Mouse (Mus musculus): Measurements from ENCODE around the gene Fanca. TPM values are rescaled to one million over a fixed set of nuclear protein-coding genes. Genes with fewer than 3 reads are reported as not detected.
"Not testable (repeated sequence)": the region's sequence is repeated elsewhere in the genome, so short reads cannot be mapped to it uniquely, and the experiment has no call there.

Gene Fanca
- polyA plus RNA-seq, 2 experiments, result 17.3 to 22.8 TPM

DNA sequence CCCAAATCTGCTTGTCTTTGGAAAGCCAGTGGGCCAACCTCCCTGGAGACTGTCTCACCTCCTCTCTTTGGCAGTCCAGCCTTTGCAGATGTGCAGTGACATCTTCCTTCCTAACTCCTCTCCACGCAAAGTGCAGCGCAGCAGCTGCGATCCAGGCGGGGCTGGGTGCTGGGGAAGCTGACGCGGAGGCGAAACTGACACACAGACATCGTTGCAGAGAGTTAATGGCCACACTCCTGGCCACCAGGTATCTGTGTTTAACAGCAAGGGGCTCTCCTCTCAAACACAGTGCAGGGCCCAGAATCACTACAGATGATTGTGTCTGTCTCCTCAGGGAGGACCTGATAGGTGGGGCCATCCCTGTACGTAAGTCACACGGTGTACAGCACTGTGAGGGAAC, 47.2 kb downstream of the Fanca start:
- no peak for DNase-seq (ENCODE audit: low read depth in 3 of 3, low spot score in 3 of 3)
- WGBS (ENCODE audit: insufficient replicate concordance), result 84% methylated on average over 10 of the region's 10 CpGs
- Histone ChIP-seq H3K27me3 (ENCODE audit: control insufficient read depth, insufficient read depth, low read length) (no peaks in the 10 kb centered on the region), H3K4me3 (ENCODE audit: insufficient read depth in 1 of 2, low read depth in 2 of 2, low read length in 2 of 2) (no peak overlapping the region), H3K4me1 (replicated peaks; ENCODE audit: control insufficient read depth in 2 of 2, insufficient read depth in 2 of 2, low read length in 1 of 2) (no peaks in the 10 kb centered on the region), H3K27ac (no peak overlapping the region), H3K9ac (replicated peaks) (no peak overlapping the region), H3K36me3 (replicated peaks; ENCODE audit: control insufficient read depth, insufficient read depth, low read depth) (peaks cover 27% of the 10 kb centered on the region), H3K9me3 (ENCODE audit: control insufficient read depth, low read length) (no peaks in the 10 kb centered on the region), H3K4me2 (ENCODE audit: low read depth) (no peak overlapping the region)
- ATAC-seq (ENCODE audit: insufficient read depth), result no peak
- TF ChIP-seq CTCF (IDR thresholded peaks at IDR 0.05; ENCODE audit: low read depth), result no peak
- TF ChIP-seq EP300 (IDR thresholded peaks at IDR 0.05; ENCODE audit: low read depth), result no peak

DNA sequence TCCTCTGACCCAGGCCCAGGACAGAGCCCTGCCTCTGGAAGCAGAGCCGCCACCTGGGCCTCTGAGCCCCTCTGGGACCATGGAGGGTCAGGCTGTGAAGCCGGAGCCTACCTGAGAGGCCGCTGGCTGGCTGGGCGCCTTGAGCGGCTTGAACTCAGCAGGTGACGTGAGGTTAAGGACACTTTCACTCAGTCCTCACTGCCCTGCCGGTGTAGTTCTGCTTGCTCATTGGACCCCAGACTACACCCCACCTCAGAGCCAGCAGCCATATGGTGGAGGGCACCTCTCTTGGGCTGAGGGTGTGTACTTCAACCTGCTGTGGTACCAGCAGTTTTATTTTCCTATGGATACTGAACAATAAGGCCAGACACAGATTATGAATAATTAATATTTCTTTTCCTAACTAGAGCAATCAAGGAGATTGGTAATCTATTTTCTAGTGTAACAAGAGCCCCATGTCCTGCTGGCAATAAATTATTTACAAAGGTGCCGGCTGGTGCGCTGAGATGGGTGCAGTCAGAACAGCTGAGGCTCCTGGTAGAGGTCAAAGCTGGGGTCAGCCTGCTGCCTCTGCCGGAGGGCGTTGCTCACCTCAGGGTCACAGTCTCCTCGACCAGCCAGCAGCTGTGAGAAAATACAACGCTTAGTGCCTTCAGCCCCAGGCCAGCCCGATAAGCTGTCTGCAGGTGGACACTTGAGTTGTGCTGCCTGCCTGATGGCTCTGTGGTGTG, 50.3 kb downstream of the Fanca start:
- 0 out of 2 replicates have a peak, but pooled peaks have one; percentile 33 for ATAC-seq (ENCODE audit: insufficient read depth)
- TF ChIP-seq CTCF (IDR thresholded peaks at IDR 0.05; ENCODE audit: low read depth) (no peak), EP300 (IDR thresholded peaks at IDR 0.05; ENCODE audit: low read depth) (no peak)
- H3K4me1 ChIP-seq (replicated peaks; ENCODE audit: control insufficient read depth in 2 of 2, insufficient read depth in 2 of 2, low read length in 1 of 2), result no peaks in the 10 kb centered on the region
- no peak overlapping the region for H3K27ac ChIP-seq
- H3K27me3 ChIP-seq (ENCODE audit: control insufficient read depth, insufficient read depth, low read length), result no peaks in the 10 kb centered on the region
- WGBS (ENCODE audit: insufficient replicate concordance), result 76% methylated on average over 14 of the region's 14 CpGs
- H3K4me2 ChIP-seq (ENCODE audit: low read depth), result no peak overlapping the region
- H3K4me3 ChIP-seq (ENCODE audit: insufficient read depth in 1 of 2, low read depth in 2 of 2, low read length in 2 of 2), result no peak overlapping the region
- H3K9me3 ChIP-seq (ENCODE audit: control insufficient read depth, low read length), result no peaks in the 10 kb centered on the region
- peaks cover 23% of the 10 kb centered on the region for H3K36me3 ChIP-seq (replicated peaks; ENCODE audit: control insufficient read depth, insufficient read depth, low read depth)
- H3K9ac ChIP-seq (replicated peaks), result no peak overlapping the region
- no peak for DNase-seq (ENCODE audit: low read depth in 3 of 3, low spot score in 3 of 3)

DNA sequence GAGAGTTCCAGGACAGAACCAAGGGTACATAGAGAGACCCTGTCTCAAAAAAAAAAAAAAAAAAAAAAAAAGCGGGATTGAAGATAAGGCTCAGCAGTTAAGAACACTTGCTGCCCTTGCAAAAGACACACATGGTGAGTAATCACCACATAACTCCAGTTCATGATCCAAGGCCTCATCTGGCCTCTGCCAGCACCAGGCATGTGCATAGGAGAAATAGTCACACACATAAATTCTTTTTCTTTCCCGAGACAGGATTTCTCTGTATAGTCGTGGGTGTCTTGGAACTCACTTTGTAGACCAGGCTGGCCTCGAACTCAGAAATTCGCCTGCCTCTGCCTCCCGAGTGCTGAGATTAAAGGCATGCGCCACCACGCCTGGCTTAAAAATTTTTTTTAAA, 60.8 kb downstream of the Fanca start:
- ATAC-seq (ENCODE audit: insufficient read depth); H3K27ac ChIP-seq; H3K9ac ChIP-seq (replicated peaks); H3K9me3 ChIP-seq (ENCODE audit: control insufficient read depth, low read length); H3K27me3 ChIP-seq (ENCODE audit: control insufficient read depth, insufficient read depth, low read length); DNase-seq (ENCODE audit: low read depth in 3 of 3, low spot score in 3 of 3); H3K4me3 ChIP-seq (ENCODE audit: insufficient read depth in 1 of 2, low read depth in 2 of 2, low read length in 2 of 2); H3K4me2 ChIP-seq (ENCODE audit: low read depth): not testable (repeated sequence)
- 75% methylated on average over 8 of the region's 8 CpGs for WGBS (ENCODE audit: insufficient replicate concordance)
- Histone ChIP-seq H3K36me3 (replicated peaks; ENCODE audit: control insufficient read depth, insufficient read depth, low read depth) (peaks cover 11% of the 10 kb centered on the region), H3K4me1 (replicated peaks; ENCODE audit: control insufficient read depth in 2 of 2, insufficient read depth in 2 of 2, low read length in 1 of 2) (peaks cover 8 to 13% of the 10 kb centered on the region in 2 experiments)

DNA sequence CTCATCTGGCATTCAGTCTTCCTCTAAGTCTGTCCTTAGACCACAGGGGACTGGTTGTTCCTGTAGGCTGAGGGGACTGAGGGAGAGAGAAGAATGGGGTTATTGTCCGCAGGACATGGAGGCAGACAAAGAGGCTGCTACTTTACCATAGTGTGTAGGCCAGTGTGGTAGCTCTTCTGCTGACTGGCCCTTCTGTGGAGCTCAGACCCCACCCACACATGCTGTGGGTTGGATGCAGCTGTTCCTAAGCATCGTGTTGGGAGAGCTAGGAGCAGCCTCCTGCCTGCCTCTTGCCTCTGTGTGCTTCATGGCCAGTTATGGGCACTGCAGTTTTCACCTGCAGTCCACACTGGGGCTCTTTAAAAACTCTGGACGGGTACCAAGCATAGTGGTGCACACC, 61.3 kb downstream of the Fanca start:
- Histone ChIP-seq H3K27ac (no peak overlapping the region), H3K4me2 (ENCODE audit: low read depth) (no peak overlapping the region), H3K4me3 (ENCODE audit: insufficient read depth in 1 of 2, low read depth in 2 of 2, low read length in 2 of 2) (no peak overlapping the region), H3K9ac (replicated peaks) (no peak overlapping the region), H3K9me3 (ENCODE audit: control insufficient read depth, low read length) (no peaks in the 10 kb centered on the region), H3K36me3 (replicated peaks; ENCODE audit: control insufficient read depth, insufficient read depth, low read depth) (peaks cover 11% of the 10 kb centered on the region), H3K4me1 (replicated peaks; ENCODE audit: control insufficient read depth in 2 of 2, insufficient read depth in 2 of 2, low read length in 1 of 2) (peaks cover 8 to 13% of the 10 kb centered on the region in 2 experiments), H3K27me3 (ENCODE audit: control insufficient read depth, insufficient read depth, low read length) (no peaks in the 10 kb centered on the region)
- TF ChIP-seq CTCF (IDR thresholded peaks at IDR 0.05; ENCODE audit: low read depth), result no peak
- TF ChIP-seq EP300 (IDR thresholded peaks at IDR 0.05; ENCODE audit: low read depth), result no peak
- ATAC-seq (ENCODE audit: insufficient read depth), result no peak
- 72% methylated on average over 3 of the region's 3 CpGs for WGBS (ENCODE audit: insufficient replicate concordance)
- no peak for DNase-seq (ENCODE audit: low read depth in 3 of 3, low spot score in 3 of 3)

DNA sequence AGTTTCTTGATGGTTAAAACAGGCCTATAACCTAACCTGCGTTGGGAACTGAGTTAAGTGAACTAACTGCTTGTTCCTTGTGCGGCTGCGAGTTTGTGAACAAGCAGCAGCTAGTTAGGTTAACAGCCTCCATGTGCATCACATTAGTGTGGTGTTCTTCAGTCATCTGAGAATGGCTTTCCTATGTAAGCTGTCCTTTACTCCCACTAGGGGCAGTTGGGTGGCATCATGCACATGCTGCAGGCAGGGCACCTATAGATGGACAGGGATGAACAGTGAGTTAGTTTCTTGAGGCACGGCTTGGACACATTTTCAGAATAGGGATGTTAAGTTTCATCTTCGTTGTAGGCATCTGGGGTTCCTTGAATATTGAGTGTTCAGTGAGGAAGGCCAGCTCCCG, 63.2 kb downstream of the Fanca start:
- TF ChIP-seq EP300 (IDR thresholded peaks at IDR 0.05; ENCODE audit: low read depth) (no peak), CTCF (IDR thresholded peaks at IDR 0.05; ENCODE audit: low read depth) (peak; percentile 32)
- peak overlapping the region; percentile 90 for H3K9ac ChIP-seq (replicated peaks)
- peak overlapping the region; percentile 78 for H3K4me2 ChIP-seq (ENCODE audit: low read depth)
- H3K4me1 ChIP-seq (replicated peaks; ENCODE audit: control insufficient read depth in 2 of 2, insufficient read depth in 2 of 2, low read length in 1 of 2), result peaks cover 8 to 13% of the 10 kb centered on the region in 2 experiments
- WGBS (ENCODE audit: insufficient replicate concordance), result 63% methylated on average over 6 of the region's 6 CpGs
- no peaks in the 10 kb centered on the region for H3K9me3 ChIP-seq (ENCODE audit: control insufficient read depth, low read length)
- peaks cover 11% of the 10 kb centered on the region for H3K36me3 ChIP-seq (replicated peaks; ENCODE audit: control insufficient read depth, insufficient read depth, low read depth)
- peak overlapping the region; percentile 55; the same call in 1 of the 2 replicates for H3K27ac ChIP-seq
- H3K4me3 ChIP-seq (ENCODE audit: insufficient read depth in 1 of 2, low read depth in 2 of 2, low read length in 2 of 2), result peak overlapping the region; percentile 70 to 87
- H3K27me3 ChIP-seq (ENCODE audit: control insufficient read depth, insufficient read depth, low read length), result no peaks in the 10 kb centered on the region
- ATAC-seq (ENCODE audit: insufficient read depth) (no peak), DNase-seq (ENCODE audit: low read depth in 3 of 3, low spot score in 3 of 3) (no peak)

Measured in liver, embryonic 14.5 days (tissue).